Mouse (Mus musculus): ENCODE results near the gene Casr. TPM values are rescaled to one million over a fixed set of nuclear protein-coding genes. Genes with fewer than 3 reads are reported as not detected.

Casr gene
- polyA plus RNA-seq, 1 experiment from 2014 or later = 0.17 TPM

- WGBS = 51% methylated on average over 4 of the region's 4 CpGs
- Histone ChIP-seq H3K4me2 (replicated peaks) (no peak overlapping the region), H3K4me3 (no peak overlapping the region), H3K9me3 (no peaks in the 10 kb centered on the region), H3K27me3 (no peaks in the 10 kb centered on the region), H3K9ac (no peak overlapping the region), H3K27ac (no peak overlapping the region), H3K36me3 (no peaks in the 10 kb centered on the region), H3K4me1 (no peaks in the 10 kb centered on the region)
- no peak for ATAC-seq (ENCODE audit: low FRiP score, low read depth)
Measured at GRCm38 (mm10) chr16:36505913-36506312, 56.0 kb downstream of the Casr start.

DNA sequence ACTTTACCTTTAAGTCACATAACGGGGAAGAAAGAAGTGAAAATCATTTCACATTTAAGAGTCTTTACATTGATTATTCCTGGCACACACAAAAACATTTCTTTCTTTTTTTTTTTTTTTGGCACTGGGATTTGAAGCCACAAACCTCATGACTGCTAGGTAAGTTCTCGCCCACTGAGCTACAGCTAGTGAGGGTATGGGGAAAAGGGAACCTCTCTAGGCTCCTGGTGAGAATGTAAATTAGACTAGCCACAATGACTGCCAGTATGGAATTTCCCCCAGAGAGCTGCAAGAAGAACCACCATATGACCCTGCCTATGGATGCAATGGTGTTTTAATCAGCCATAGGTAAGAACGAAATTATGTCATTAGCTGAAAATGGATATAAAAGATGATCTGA lies 56.8 kb downstream of the Casr start:
- 82% methylated on average over 3 of the region's 3 CpGs for WGBS
- no peaks in the 10 kb centered on the region for H3K27me3 ChIP-seq
- ATAC-seq (ENCODE audit: low FRiP score, low read depth) = no peak
- H3K4me2 ChIP-seq (replicated peaks) = no peak overlapping the region
- no peak overlapping the region for H3K27ac ChIP-seq
- no peaks in the 10 kb centered on the region for H3K9me3 ChIP-seq
- H3K4me3 ChIP-seq = no peak overlapping the region
- H3K4me1 ChIP-seq = no peaks in the 10 kb centered on the region
- no peaks in the 10 kb centered on the region for H3K36me3 ChIP-seq
- H3K9ac ChIP-seq = no peak overlapping the region

GRCm38 (mm10) chr16:36502286-36502685 lies 59.7 kb downstream of the Casr start:
- no peaks in the 10 kb centered on the region for H3K27me3 ChIP-seq
- no peaks in the 10 kb centered on the region for H3K36me3 ChIP-seq
- no peak overlapping the region for H3K9ac ChIP-seq
- no peak overlapping the region for H3K4me2 ChIP-seq (replicated peaks)
- ATAC-seq (ENCODE audit: low FRiP score, low read depth) = no peak
- WGBS = 61% methylated on average over 2 of the region's 2 CpGs
- no peaks in the 10 kb centered on the region for H3K4me1 ChIP-seq
- H3K27ac ChIP-seq = no peak overlapping the region
- H3K4me3 ChIP-seq = no peak overlapping the region
- no peaks in the 10 kb centered on the region for H3K9me3 ChIP-seq

DNA sequence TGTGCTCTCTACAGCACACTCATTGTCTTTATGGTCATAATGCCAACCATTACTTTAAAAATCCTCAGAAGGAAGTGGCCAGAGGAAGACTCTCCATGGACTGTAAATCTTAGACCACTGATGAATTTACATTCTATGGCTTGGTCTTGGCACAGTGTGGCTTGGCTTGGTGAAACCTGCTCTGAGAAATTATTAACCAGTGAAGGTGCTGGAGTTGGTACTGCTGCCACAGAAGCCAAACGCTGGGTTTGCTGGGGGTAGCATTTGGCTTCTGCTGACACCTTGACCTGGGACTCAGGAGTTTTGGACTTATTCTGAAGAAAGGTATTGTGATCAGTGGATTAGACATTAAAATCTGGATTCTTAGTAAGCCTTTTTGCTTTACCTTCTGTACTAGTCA lies 69.5 kb downstream of the Casr start:
- ATAC-seq (ENCODE audit: low FRiP score, low read depth) = no peak
- H3K4me2 ChIP-seq (replicated peaks) = no peak overlapping the region

DNA sequence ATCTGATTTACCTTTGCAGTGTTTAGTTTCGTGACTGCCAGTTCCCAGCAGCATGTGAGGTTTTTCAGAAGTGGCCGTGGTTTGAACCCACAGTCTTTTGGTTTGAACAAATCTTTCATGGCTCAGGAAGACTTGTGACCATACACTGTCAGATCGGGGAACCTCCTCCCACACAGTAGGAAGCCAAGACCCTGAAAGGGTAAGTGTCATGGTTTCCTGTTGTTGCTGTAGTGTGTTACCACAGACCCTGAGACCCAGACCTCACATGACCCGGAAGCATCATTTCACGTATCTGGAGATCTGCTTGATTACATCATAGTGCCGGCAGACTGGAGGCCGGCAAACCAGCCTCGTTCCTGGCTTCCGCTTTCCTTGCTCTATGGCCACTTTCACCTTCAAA lies 85.1 kb downstream of the Casr start:
- H3K9ac ChIP-seq = no peak overlapping the region
- H3K9me3 ChIP-seq = no peaks in the 10 kb centered on the region
- H3K27ac ChIP-seq = no peak overlapping the region
- 89% methylated on average over 9 of the region's 9 CpGs for WGBS
- no peaks in the 10 kb centered on the region for H3K4me1 ChIP-seq
- no peak overlapping the region for H3K4me3 ChIP-seq
- no peak for ATAC-seq (ENCODE audit: low FRiP score, low read depth)
- no peak overlapping the region for H3K4me2 ChIP-seq (replicated peaks)
- H3K36me3 ChIP-seq = no peaks in the 10 kb centered on the region
- H3K27me3 ChIP-seq = no peaks in the 10 kb centered on the region

More for the DNA sequence above, 69.5 kb downstream of the Casr start:
- no peaks in the 10 kb centered on the region for H3K4me1 ChIP-seq
- H3K36me3 ChIP-seq = no peaks in the 10 kb centered on the region
- no peaks in the 10 kb centered on the region for H3K27me3 ChIP-seq
- H3K4me3 ChIP-seq = no peak overlapping the region
- H3K27ac ChIP-seq = no peak overlapping the region
- WGBS = 89% methylated on average over 1 of the region's 1 CpGs
- H3K9me3 ChIP-seq = no peaks in the 10 kb centered on the region
- no peak overlapping the region for H3K9ac ChIP-seq

GRCm38 (mm10) chr16:36475530-36475929 lies 86.4 kb downstream of the Casr start:
- WGBS = 92% methylated on average over 3 of the region's 3 CpGs

DNA sequence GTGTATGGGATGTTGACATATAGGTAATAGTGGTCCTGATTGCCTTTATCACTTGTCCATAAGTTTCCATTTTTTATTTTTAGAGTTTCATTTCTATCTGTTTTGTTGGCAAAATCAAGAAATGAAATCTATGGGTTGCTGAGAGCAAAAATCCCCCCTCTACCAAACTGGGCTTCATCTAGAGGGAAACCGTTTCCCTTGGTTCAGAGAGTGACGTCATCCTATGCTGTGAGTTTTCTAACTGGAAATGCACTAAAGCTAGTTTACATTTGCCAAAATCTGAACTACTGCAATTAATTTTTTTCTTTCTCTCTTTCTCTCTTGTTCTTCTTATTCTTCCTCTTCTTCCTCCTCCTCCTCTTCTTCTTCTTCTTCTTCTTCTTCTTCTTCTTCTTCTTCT lies 87.1 kb downstream of the Casr start:
- Histone ChIP-seq H3K27me3 (no peaks in the 10 kb centered on the region), H3K9ac (no peak overlapping the region), H3K4me1 (no peaks in the 10 kb centered on the region), H3K27ac (no peak overlapping the region), H3K36me3 (no peaks in the 10 kb centered on the region), H3K4me2 (replicated peaks) (no peak overlapping the region), H3K9me3 (no peaks in the 10 kb centered on the region), H3K4me3 (no peak overlapping the region)
- ATAC-seq (ENCODE audit: low FRiP score, low read depth) = no peak
- WGBS = 79% methylated on average over 2 of the region's 2 CpGs

More at GRCm38 (mm10) chr16:36475530-36475929, 86.4 kb downstream of the Casr start:
- H3K36me3 ChIP-seq = no peaks in the 10 kb centered on the region
- no peak overlapping the region for H3K9ac ChIP-seq
- no peaks in the 10 kb centered on the region for H3K4me1 ChIP-seq
- no peaks in the 10 kb centered on the region for H3K27me3 ChIP-seq
- H3K4me2 ChIP-seq (replicated peaks) = no peak overlapping the region
- no peak for ATAC-seq (ENCODE audit: low FRiP score, low read depth)
- H3K9me3 ChIP-seq = no peaks in the 10 kb centered on the region
- H3K27ac ChIP-seq = no peak overlapping the region
- no peak overlapping the region for H3K4me3 ChIP-seq

DNA sequence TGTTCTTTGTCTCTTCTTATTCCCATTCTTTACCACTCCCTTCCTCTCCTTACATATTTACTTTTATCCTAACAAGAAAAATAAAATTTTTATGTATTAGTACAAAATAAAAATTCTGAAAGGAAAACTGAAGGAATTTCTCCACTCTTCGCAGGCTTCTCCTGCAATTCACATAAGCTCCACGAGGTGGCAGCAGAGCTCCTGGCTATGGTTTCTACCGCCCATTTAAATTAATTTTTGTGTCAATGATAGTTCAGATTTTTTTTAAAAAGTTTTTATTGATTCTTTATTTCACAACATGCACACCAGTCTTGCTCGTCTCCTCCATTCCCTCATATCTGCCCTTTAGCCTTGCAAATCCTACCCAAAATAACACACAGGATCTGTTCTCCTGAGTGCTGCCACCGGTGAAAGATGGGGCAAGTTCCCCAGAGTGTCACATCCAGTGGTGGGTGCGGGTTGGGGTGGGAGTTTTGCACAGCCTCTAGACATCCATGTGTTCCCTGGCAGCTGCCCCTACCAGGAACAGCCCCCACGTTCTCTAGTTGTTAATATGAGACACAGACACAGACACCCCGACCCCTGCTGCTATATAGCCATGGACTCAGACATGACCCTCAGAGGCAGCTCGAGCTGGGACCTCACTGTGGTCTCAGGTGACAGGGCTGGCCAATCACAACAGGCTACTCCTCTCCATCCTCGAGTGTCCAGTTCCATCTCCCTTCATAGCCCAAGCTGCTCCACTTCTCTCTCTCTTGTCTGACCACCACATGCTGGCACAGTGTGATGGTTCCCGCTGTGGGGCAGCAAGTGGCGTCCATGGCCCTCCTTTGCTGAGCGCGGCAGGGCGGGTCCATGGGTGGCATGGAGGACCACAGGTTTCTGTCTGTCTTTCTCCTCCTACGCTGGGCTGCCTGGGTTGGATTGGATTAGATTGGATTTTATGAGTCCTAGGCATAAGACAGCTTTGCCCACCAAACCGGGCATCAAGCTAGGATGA lies 88.4 kb downstream of the Casr start:
- Histone ChIP-seq H3K4me1 (no peaks in the 10 kb centered on the region), H3K27ac (no peak overlapping the region), H3K36me3 (no peaks in the 10 kb centered on the region), H3K4me3 (no peak overlapping the region), H3K9me3 (no peaks in the 10 kb centered on the region), H3K4me2 (replicated peaks) (no peak overlapping the region), H3K27me3 (no peaks in the 10 kb centered on the region), H3K9ac (no peak overlapping the region)
- peak; percentile 54 for ATAC-seq (ENCODE audit: low FRiP score, low read depth)
- 45% methylated on average over 17 of the region's 17 CpGs for WGBS

DNA sequence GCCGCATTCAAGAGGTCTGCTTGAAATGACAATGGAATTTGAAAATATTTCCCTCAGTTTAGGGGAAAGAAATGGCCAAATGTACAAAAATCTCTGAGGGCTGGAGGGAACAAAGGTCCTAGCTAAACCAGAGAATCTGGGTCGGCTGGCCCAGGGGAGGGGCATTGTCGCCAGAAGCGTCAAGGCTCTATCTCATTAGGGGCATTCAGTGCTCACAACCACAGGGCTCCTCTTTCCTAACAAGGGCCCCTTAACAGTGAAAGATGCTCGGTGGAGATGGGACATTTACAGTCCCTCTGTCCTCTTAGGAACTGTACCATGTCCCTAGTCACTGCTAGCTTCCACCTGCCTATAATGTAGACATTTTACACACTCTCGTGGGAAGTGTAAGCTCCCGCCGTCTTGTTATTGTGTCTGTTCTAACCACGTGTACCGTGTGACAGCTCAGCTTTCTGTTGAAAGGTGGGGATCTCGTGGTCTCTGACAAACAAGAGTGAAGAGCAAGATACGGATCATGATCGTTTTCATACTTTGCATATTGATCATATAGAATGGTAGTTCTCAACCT lies 90.8 kb downstream of the Casr start:
- H3K4me2 ChIP-seq (replicated peaks) = no peak overlapping the region

GRCm38 (mm10) chr16:36469955-36470478 lies 91.9 kb downstream of the Casr start:
- no peak overlapping the region for H3K4me3 ChIP-seq
- 10% methylated on average over 2 of the region's 2 CpGs for WGBS
- no peak overlapping the region for H3K4me2 ChIP-seq (replicated peaks)
- H3K27ac ChIP-seq = no peak overlapping the region
- ATAC-seq (ENCODE audit: low FRiP score, low read depth) = no peak
- no peaks in the 10 kb centered on the region for H3K27me3 ChIP-seq
- H3K4me1 ChIP-seq = no peaks in the 10 kb centered on the region
- no peaks in the 10 kb centered on the region for H3K9me3 ChIP-seq
- no peak overlapping the region for H3K9ac ChIP-seq
- no peaks in the 10 kb centered on the region for H3K36me3 ChIP-seq

More for the DNA sequence above, 90.8 kb downstream of the Casr start:
- no peak overlapping the region for H3K27ac ChIP-seq
- H3K4me1 ChIP-seq = no peaks in the 10 kb centered on the region
- H3K4me3 ChIP-seq = no peak overlapping the region
- 62% methylated on average over 13 of the region's 13 CpGs for WGBS
- ATAC-seq (ENCODE audit: low FRiP score, low read depth) = no peak
- H3K9ac ChIP-seq = no peak overlapping the region
- H3K36me3 ChIP-seq = no peaks in the 10 kb centered on the region
- H3K9me3 ChIP-seq = no peaks in the 10 kb centered on the region
- H3K27me3 ChIP-seq = no peaks in the 10 kb centered on the region

DNA sequence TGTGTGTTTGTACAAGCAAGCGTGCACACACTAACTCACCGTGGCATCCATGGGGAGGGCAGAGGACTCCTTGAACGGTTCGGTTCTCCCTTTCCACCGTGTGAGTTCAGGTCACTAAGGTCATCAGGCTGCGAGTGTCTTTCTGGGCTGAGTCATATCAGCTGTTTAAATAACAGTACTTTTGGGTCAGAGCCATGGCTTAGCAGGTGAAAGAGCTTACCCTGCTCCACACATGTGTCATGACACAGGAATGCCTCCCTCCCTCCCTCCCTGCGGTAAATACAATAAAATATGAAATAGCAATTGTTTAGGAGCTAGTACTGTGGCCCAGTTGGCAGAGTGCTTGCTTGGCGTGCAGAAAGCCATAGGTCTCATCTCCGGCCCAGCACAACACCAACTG lies 92.6 kb downstream of the Casr start:
- Histone ChIP-seq H3K36me3 (no peaks in the 10 kb centered on the region), H3K4me1 (no peaks in the 10 kb centered on the region), H3K4me3 (no peak overlapping the region), H3K27ac (no peak overlapping the region), H3K9me3 (no peaks in the 10 kb centered on the region), H3K4me2 (replicated peaks) (no peak overlapping the region), H3K9ac (no peak overlapping the region), H3K27me3 (no peaks in the 10 kb centered on the region)
- 84% methylated on average over 9 of the region's 9 CpGs for WGBS
- no peak for ATAC-seq (ENCODE audit: low FRiP score, low read depth)

DNA sequence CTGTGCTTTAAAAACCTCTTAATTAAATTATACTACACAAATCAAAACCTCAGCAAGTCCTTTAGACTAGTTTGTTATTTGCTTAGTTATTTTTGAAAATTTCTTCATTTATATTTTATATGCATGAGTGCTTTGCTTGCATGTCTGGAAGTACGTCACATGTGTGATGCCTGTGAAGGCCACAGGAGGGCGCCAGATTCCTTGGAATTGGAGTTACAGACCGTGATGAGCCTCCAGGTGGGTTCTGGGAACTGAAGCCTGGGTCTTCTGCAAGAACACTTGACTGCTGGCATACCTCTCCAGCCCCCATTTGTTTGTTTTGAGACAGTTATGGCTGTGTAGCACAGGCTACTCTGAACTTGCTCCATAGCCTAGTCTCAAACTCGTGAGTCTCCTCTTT lies 93.1 kb downstream of the Casr start:
- Histone ChIP-seq H3K4me2 (replicated peaks) (no peak overlapping the region), H3K4me1 (no peaks in the 10 kb centered on the region), H3K27ac (no peak overlapping the region), H3K36me3 (no peaks in the 10 kb centered on the region), H3K9ac (no peak overlapping the region), H3K27me3 (no peaks in the 10 kb centered on the region), H3K9me3 (no peaks in the 10 kb centered on the region), H3K4me3 (no peak overlapping the region)
- ATAC-seq (ENCODE audit: low FRiP score, low read depth) = no peak
- 61% methylated on average over 4 of the region's 4 CpGs for WGBS

Data from limb, embryonic 13.5 days (tissue).